Mouse (Mus musculus): ENCODE measurements around the gene Six5. TPM values are rescaled to one million over a fixed set of nuclear protein-coding genes. Genes with fewer than 3 reads are reported as not detected.
A peak's percentile ranks its signal among the peaks of the same experiment; 100 is the strongest.

Gene Six5
- total and polyA plus RNA-seq, 2 experiments from 2014 or later, result 1.2 to 8.2 TPM

DNA sequence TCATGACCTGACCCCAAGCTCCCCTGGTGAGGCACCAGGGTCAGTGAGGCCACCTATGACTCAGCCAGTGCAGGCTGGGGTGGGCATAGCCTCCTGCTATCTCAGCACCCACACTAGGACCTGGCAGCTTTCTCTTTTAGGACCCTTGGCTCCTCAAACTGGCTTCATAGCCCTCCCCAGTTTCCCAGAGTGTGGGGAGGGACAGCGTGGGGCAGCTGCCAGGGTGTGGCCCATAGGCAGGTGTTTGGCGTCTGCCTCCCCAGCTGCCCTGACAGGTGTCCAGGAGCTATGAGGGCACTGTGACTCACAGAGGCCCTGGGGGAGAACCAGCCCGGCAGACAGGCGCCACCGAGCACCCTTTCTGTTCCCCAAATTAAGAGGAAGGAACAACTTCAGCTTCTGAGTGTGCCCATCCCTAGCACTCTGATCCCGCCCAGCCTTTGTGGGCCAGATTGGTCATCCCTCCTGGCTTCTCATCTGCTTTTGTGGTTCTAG, 10.1 kb upstream of the Six5 start:
- peak overlapping the region; percentile 3 for H3K4me2 ChIP-seq (ENCODE audit: low read depth, low read length, poor library complexity, severe bottlenecking)
- ATAC-seq (ENCODE audit: low FRiP score) (no peak), DNase-seq (ENCODE audit: low spot score) (no peak)
- H3K9ac ChIP-seq (replicated peaks; ENCODE audit: low read length, poor library complexity, severe bottlenecking), result no peak overlapping the region
- WGBS, result 70% methylated on average over 6 of the region's 6 CpGs
- no peak overlapping the region for H3K27ac ChIP-seq (ENCODE audit: low read depth, low read length)
- peaks cover 55% of the 10 kb centered on the region for H3K36me3 ChIP-seq (ENCODE audit: insufficient read depth, low read length)
- no peaks in the 10 kb centered on the region for H3K9me3 ChIP-seq (ENCODE audit: low read length)
- no peaks in the 10 kb centered on the region for H3K4me1 ChIP-seq (ENCODE audit: insufficient read depth, low read length)
- TF ChIP-seq CTCF (IDR thresholded peaks at IDR 0.05), result no peak
- no peak overlapping the region for H3K4me3 ChIP-seq (ENCODE audit: low read depth, low read length)
- no peaks in the 10 kb centered on the region for H3K27me3 ChIP-seq (ENCODE audit: insufficient read depth, low read length)

DNA sequence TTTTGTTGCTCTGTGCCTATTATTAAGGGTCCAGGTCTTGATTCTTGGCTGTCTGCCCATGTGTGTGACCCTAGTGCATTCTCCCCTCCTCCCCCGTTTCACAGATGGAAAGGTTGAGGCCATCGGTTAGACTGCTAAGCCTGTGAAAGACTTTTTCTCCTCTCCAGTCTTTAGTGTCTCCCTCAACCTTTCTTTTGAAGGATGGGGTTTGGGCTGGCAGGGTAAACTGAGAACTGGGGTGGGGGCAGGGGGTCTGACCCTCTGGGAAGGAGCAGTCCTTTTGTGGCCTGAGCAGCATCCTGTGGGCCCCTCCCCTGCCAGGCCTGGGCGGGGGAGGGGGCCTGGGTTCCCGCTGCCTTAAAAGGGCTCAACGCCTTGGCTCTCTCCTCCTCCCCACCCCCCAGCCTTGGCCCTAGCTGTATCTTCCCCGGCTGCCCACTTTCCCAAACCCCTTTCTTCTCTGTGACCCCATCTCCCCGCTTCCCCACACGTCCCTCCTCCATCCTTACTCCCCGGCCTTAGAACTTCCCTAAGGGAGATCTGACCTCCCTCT, 9.4 kb upstream of the Six5 start:
- Histone ChIP-seq H3K4me1 (ENCODE audit: insufficient read depth, low read length) (no peaks in the 10 kb centered on the region), H3K4me2 (ENCODE audit: low read depth, low read length, poor library complexity, severe bottlenecking) (no peak overlapping the region), H3K27ac (ENCODE audit: low read depth, low read length) (no peak overlapping the region), H3K36me3 (ENCODE audit: insufficient read depth, low read length) (peaks cover 49% of the 10 kb centered on the region), H3K27me3 (ENCODE audit: insufficient read depth, low read length) (no peaks in the 10 kb centered on the region), H3K9ac (replicated peaks; ENCODE audit: low read length, poor library complexity, severe bottlenecking) (no peak overlapping the region), H3K4me3 (ENCODE audit: low read depth, low read length) (no peak overlapping the region), H3K9me3 (ENCODE audit: low read length) (no peaks in the 10 kb centered on the region)
- no peak for ATAC-seq (ENCODE audit: low FRiP score)
- TF ChIP-seq CTCF (IDR thresholded peaks at IDR 0.05), result no peak
- DNase-seq (ENCODE audit: low spot score), result no peak
- WGBS, result 27% methylated on average over 9 of the region's 9 CpGs

DNA sequence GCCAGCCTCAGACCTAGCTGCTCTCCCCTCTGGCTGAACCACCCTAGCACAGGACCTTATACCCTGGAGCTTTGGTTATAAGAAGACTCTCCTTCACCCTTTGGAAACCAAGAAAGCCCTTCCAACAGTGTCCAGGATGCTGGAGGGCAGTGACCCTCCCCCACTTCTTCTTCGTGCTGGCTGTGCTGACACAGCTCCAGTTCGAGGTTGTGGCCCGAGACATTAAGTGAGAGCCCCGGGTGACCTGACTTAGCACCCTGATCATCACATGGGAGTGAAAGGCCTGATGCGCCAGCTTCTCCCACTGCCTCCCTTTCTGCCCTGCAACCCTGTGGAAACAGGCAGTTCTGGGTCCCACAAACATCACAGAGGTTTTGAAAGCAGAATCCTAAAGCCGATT, 8.9 kb upstream of the Six5 start:
- Histone ChIP-seq H3K9ac (replicated peaks; ENCODE audit: low read length, poor library complexity, severe bottlenecking) (no peak overlapping the region), H3K4me1 (ENCODE audit: insufficient read depth, low read length) (no peaks in the 10 kb centered on the region), H3K27me3 (ENCODE audit: insufficient read depth, low read length) (no peaks in the 10 kb centered on the region), H3K4me3 (ENCODE audit: low read depth, low read length) (no peak overlapping the region), H3K27ac (ENCODE audit: low read depth, low read length) (no peak overlapping the region), H3K9me3 (ENCODE audit: low read length) (no peaks in the 10 kb centered on the region), H3K36me3 (ENCODE audit: insufficient read depth, low read length) (peaks cover 44% of the 10 kb centered on the region), H3K4me2 (ENCODE audit: low read depth, low read length, poor library complexity, severe bottlenecking) (no peak overlapping the region)
- DNase-seq (ENCODE audit: low spot score) (no peak), ATAC-seq (ENCODE audit: low FRiP score) (no peak)
- 17% methylated on average over 6 of the region's 6 CpGs for whole genome bisulfite sequencing
- TF ChIP-seq CTCF (IDR thresholded peaks at IDR 0.05), result no peak

DNA sequence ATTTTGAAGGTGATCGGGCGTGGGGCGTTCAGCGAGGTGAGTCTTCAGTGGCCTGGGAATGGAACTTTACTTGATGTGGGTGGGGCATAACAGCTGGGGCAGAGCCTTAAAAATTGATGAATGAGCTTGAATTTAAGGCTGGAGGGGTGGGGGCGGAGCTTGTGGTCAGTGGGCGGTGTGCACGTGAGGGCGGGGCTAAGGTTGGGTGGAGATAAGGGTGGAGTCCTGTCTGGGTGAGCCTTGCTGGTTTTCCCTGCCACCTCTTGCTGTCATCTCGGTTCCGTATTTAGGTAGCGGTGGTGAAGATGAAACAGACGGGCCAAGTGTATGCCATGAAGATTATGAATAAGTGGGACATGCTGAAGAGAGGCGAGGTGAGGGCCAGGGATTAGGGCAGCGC, 8.4 kb upstream of the Six5 start:
- H3K4me2 ChIP-seq (ENCODE audit: low read depth, low read length, poor library complexity, severe bottlenecking), result no peak overlapping the region

DNA sequence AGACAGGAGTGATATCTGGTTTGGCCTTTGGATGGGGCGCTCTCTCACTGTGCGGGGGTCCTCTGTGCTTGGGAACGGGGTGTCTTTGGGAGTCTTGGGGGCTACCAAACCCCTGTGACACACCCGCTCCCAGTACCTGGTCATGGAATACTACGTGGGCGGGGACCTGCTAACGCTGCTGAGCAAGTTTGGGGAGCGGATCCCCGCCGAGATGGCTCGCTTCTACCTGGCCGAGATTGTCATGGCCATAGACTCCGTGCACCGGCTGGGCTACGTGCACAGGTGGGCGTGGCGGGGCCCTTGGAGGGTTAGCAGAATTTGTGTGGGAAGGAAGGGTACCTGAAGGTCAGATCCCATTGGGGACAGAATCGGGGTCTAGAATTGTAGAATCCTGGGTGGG, 7.6 kb upstream of the Six5 start:
- DNase-seq (ENCODE audit: low spot score), result no peak
- Histone ChIP-seq H3K9ac (replicated peaks; ENCODE audit: low read length, poor library complexity, severe bottlenecking) (no peak overlapping the region), H3K27ac (ENCODE audit: low read depth, low read length) (no peak overlapping the region), H3K4me1 (ENCODE audit: insufficient read depth, low read length) (no peaks in the 10 kb centered on the region), H3K9me3 (ENCODE audit: low read length) (no peaks in the 10 kb centered on the region), H3K4me2 (ENCODE audit: low read depth, low read length, poor library complexity, severe bottlenecking) (no peak overlapping the region), H3K36me3 (ENCODE audit: insufficient read depth, low read length) (peaks cover 35% of the 10 kb centered on the region), H3K27me3 (ENCODE audit: insufficient read depth, low read length) (no peaks in the 10 kb centered on the region), H3K4me3 (ENCODE audit: low read depth, low read length) (no peak overlapping the region)
- WGBS, result 63% methylated on average over 18 of the region's 18 CpGs
- TF ChIP-seq CTCF (IDR thresholded peaks at IDR 0.05), result no peak
- ATAC-seq (ENCODE audit: low FRiP score), result no peak

More for the DNA sequence above, 8.4 kb upstream of the Six5 start:
- Histone ChIP-seq H3K27ac (ENCODE audit: low read depth, low read length) (no peak overlapping the region), H3K27me3 (ENCODE audit: insufficient read depth, low read length) (no peaks in the 10 kb centered on the region), H3K4me3 (ENCODE audit: low read depth, low read length) (no peak overlapping the region), H3K4me1 (ENCODE audit: insufficient read depth, low read length) (no peaks in the 10 kb centered on the region), H3K36me3 (ENCODE audit: insufficient read depth, low read length) (peaks cover 41% of the 10 kb centered on the region), H3K9me3 (ENCODE audit: low read length) (no peaks in the 10 kb centered on the region), H3K9ac (replicated peaks; ENCODE audit: low read length, poor library complexity, severe bottlenecking) (no peak overlapping the region)
- TF ChIP-seq CTCF (IDR thresholded peaks at IDR 0.05), result no peak
- WGBS, result 27% methylated on average over 14 of the region's 14 CpGs
- DNase-seq (ENCODE audit: low spot score) (no peak), ATAC-seq (ENCODE audit: low FRiP score) (no peak)

DNA sequence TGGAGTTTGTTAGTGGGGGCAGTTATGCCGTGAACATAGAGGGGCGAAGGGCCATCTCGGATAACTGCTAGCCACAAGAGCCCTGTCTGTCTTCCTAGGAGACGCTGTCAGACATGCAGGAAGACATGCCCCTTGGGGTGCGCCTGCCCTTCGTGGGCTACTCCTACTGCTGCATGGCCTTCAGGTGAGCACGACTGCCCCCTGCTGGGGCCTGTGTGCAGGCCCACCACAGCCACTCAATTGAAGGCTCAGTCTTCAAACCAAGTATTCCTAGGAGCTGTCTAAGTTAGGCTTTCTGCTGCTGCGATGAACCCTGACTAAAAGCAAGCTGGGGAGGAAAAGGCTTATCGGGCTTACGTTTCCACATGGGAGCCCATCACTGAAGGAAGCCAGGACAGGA, 5.6 kb upstream of the Six5 start:
- H3K9ac ChIP-seq (replicated peaks; ENCODE audit: low read length, poor library complexity, severe bottlenecking), result no peak overlapping the region
- 44% methylated on average over 10 of the region's 10 CpGs for WGBS
- peaks cover 25% of the 10 kb centered on the region for H3K36me3 ChIP-seq (ENCODE audit: insufficient read depth, low read length)
- no peak overlapping the region for H3K4me2 ChIP-seq (ENCODE audit: low read depth, low read length, poor library complexity, severe bottlenecking)
- peak; percentile 74 for TF ChIP-seq CTCF (IDR thresholded peaks at IDR 0.05)
- H3K9me3 ChIP-seq (ENCODE audit: low read length), result no peaks in the 10 kb centered on the region
- no peak overlapping the region for H3K27ac ChIP-seq (ENCODE audit: low read depth, low read length)
- H3K27me3 ChIP-seq (ENCODE audit: insufficient read depth, low read length), result no peaks in the 10 kb centered on the region
- no peak for ATAC-seq (ENCODE audit: low FRiP score)
- no peaks in the 10 kb centered on the region; the same call in 1 of the 2 replicates for H3K4me1 ChIP-seq (ENCODE audit: insufficient read depth, low read length)
- H3K4me3 ChIP-seq (ENCODE audit: low read depth, low read length), result no peak overlapping the region
- DNase-seq (ENCODE audit: low spot score), result peak; percentile 64
